Mouse (Mus musculus) embryonic facial prominence, embryonic 13.5 days (tissue): ENCODE data around the gene Mitf. TPM values are rescaled to one million over a fixed set of nuclear protein-coding genes. Genes with fewer than 3 reads are reported as not detected.

ENCODE experiments used
- ATAC-seq: fragments of 200-750 bp; cut with Nextera tagmentation; 2 replicates; pipeline ENCODE4 v1.8.0; 2017; ENCODE audit warnings: low read depth; ENCODE audit not compliant: insufficient number of reproducible peaks, insufficient read depth, low FRiP score, low TSS enrichment
- H3K27ac ChIP-seq: fragments of 300-500 bp; sonication (generic); 2 replicates; pipeline ENCODE4 v1.5.1; 2015; ENCODE audit warnings: moderate library complexity, mild to moderate bottlenecking, inconsistent platforms
- H3K27me3 ChIP-seq: fragments of 300-500 bp; sonication (generic); 2 replicates; pipeline ENCODE4 v1.6.1; 2015; ENCODE audit warnings: mild to moderate bottlenecking, inconsistent platforms
- H3K36me3 ChIP-seq: fragments of 300-500 bp; sonication (generic); 2 replicates; pipeline ENCODE4 v1.6.1; 2015; ENCODE audit warnings: mild to moderate bottlenecking, inconsistent platforms
- H3K4me1 ChIP-seq: fragments of 300-500 bp; sonication (generic); 2 replicates; pipeline ENCODE4 v1.6.1; 2015; ENCODE audit warnings: inconsistent platforms
- H3K4me2 ChIP-seq: fragments of 300-500 bp; sonication (generic); 2 replicates; pipeline ENCODE4 v1.6.1; 2015; ENCODE audit warnings: moderate library complexity, mild to moderate bottlenecking, inconsistent platforms
- H3K4me3 ChIP-seq: fragments of 300-500 bp; sonication (generic); 2 replicates; pipeline ENCODE4 v1.5.1; 2015; ENCODE audit warnings: mild to moderate bottlenecking, inconsistent platforms
- H3K9ac ChIP-seq: fragments of 300-500 bp; sonication (generic); 2 replicates; pipeline ENCODE4 v1.6.1; 2015; ENCODE audit warnings: mild to moderate bottlenecking, inconsistent platforms
- H3K9me3 ChIP-seq: fragments of 300-500 bp; sonication (generic); 2 replicates; pipeline ENCODE4 v1.6.1; 2016; ENCODE audit warnings: inconsistent platforms
- WGBS: fragments of 180-500 bp; shearing (Covaris S2); methylation state at CpG from one replicate; pipeline ENCODE4 v1.1.7; 2015; ENCODE audit warnings: mixed read lengths; 5-methylcytosine and 5-hydroxymethylcytosine counted together
- polyA plus RNA-seq: library from polyadenylated mRNA; unstranded; fragments of >200 nt; fragmentation: Nextera tagmentation; extraction: Ambion mirVana; gene quantifications from 2 replicates; pipeline ENCODE4 v1.2.1, GENCODE M21; 2015

Mitf gene
- polyA plus RNA-seq, 1 experiment from 2014 or later, result 2.5 TPM

DNA sequence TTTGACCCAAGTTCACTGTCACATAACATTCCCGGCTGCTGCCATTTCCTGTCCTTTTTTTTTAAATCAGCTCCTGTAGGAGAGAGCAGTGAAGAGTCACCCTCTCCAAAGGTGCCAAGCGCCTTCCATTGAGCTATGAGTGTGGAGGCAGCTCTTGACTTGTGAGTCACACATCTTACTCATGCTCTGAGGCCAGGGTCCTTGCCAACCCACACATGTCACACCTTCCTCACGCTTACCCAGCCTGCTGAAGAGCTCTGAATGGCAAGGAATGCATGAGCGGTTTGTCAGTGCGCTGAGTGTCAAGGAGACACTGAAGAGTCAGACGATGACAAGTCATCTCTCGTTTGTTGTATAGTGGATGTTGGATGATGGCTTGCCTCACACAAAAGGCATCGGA lies 146.0 kb downstream of the Mitf start:
- H3K4me1 ChIP-seq, result 0 out of 2 replicates have a peak, but pooled peaks cover 2% of the 10 kb centered on the region
- no peak for ATAC-seq

DNA sequence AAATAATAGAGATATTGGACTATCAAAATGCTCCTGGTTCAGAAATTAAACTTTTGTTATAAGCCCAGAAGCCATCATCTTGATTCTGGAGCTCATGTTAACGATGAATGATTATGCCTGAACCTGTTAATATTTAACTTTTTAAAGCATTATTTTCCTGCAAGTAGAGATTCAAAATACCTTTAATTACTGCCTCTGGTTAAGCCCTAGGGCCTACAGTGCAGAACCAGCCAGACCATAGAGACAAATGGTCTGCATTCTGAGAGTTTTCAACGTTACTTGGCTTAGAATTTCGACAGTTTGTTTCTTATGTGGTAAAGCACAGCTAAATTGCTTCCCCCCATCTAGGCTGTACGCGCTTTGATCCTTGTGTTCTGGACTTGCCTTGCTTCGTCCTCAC lies 149.3 kb downstream of the Mitf start:
- no peak overlapping the region for H3K4me3 ChIP-seq
- H3K27me3 ChIP-seq, result no peaks in the 10 kb centered on the region
- 68% methylated on average over 6 of the region's 6 CpGs for WGBS
- H3K9ac ChIP-seq, result no peak overlapping the region
- no peak for ATAC-seq
- no peaks in the 10 kb centered on the region for H3K4me1 ChIP-seq
- no peaks in the 10 kb centered on the region for H3K36me3 ChIP-seq
- H3K9me3 ChIP-seq, result no peaks in the 10 kb centered on the region
- no peak overlapping the region for H3K27ac ChIP-seq
- H3K4me2 ChIP-seq, result no peak overlapping the region

More for the DNA sequence above, 146.0 kb downstream of the Mitf start:
- no peak overlapping the region for H3K4me3 ChIP-seq
- WGBS, result 85% methylated on average over 8 of the region's 8 CpGs
- no peaks in the 10 kb centered on the region for H3K27me3 ChIP-seq
- H3K27ac ChIP-seq, result no peak overlapping the region
- no peaks in the 10 kb centered on the region for H3K9me3 ChIP-seq
- H3K4me2 ChIP-seq, result no peak overlapping the region
- no peak overlapping the region for H3K9ac ChIP-seq
- no peaks in the 10 kb centered on the region for H3K36me3 ChIP-seq

DNA sequence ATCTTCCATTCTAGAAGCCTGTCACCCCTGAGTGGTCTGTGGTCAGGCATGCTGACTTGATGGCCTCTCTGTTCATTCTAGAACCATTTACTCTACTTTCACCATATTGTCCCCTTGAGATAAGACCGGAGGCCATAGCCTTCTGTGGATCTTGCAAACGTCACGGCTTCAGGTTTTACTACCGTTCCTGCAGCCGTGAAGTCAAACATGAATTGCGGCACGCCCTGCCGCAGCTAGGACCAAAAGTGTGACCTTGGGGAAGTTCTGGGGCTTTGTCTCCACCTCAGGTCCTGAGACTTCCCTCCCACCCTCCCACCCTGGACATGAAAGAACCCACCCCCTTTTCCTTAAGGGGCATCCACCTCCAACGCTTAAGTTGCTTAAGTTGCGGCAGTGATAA lies 149.8 kb downstream of the Mitf start:
- no peaks in the 10 kb centered on the region for H3K36me3 ChIP-seq
- H3K9me3 ChIP-seq, result no peaks in the 10 kb centered on the region
- ATAC-seq, result no peak
- no peaks in the 10 kb centered on the region for H3K27me3 ChIP-seq
- no peak overlapping the region for H3K4me3 ChIP-seq
- 96% methylated on average over 10 of the region's 10 CpGs for WGBS
- no peak overlapping the region for H3K4me2 ChIP-seq
- H3K27ac ChIP-seq, result no peak overlapping the region
- no peak overlapping the region for H3K9ac ChIP-seq
- H3K4me1 ChIP-seq, result no peaks in the 10 kb centered on the region

DNA sequence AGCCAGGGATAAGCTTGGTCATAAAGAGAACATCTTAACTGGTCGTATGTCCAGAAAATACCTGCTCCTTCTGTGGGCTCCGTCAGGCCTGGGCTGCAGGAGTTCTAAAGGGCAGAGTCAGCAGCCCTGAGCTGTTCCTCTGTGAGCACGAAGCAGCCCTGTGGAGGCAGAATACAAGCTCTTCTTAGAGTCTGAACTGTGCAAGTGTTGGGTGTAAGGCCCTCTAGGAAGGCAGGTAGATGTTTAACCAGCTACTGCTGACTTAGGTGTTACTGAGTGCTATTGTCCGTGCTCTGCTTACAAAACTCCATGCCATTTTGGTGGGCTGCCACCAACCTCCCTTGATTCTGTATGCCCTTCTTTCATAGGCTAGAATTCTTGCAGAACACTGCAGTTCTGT lies 151.4 kb downstream of the Mitf start:
- no peak overlapping the region for H3K27ac ChIP-seq
- no peaks in the 10 kb centered on the region for H3K36me3 ChIP-seq
- H3K27me3 ChIP-seq, result no peaks in the 10 kb centered on the region
- 80% methylated on average over 4 of the region's 4 CpGs for WGBS
- no peak overlapping the region for H3K4me3 ChIP-seq
- ATAC-seq, result no peak
- no peak overlapping the region for H3K4me2 ChIP-seq
- H3K4me1 ChIP-seq, result no peaks in the 10 kb centered on the region
- H3K9me3 ChIP-seq, result no peaks in the 10 kb centered on the region
- no peak overlapping the region for H3K9ac ChIP-seq

DNA sequence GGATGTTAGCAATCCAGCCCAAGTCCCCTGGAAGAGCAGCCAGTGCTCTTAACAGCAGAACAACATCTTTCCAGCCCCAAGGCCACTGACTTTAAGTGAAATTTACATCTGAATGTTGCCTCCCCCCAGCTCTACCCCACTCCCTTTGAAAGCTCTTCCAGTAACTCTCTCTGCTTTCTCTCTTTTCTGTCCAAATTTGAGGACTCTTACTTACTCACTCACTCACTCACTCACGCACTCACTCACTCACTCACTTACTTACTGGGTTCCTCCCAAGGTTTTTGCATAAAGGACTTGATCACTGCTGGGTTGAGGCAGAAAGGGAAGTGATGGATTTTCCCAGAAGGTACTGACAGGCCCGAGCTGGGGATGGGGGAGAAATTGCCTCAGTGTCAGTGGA lies 154.9 kb downstream of the Mitf start:
- ATAC-seq, result no peak
- Histone ChIP-seq H3K36me3 (no peaks in the 10 kb centered on the region), H3K4me2 (no peak overlapping the region), H3K27me3 (no peaks in the 10 kb centered on the region), H3K9ac (no peak overlapping the region), H3K9me3 (no peaks in the 10 kb centered on the region), H3K4me3 (no peak overlapping the region), H3K27ac (no peak overlapping the region), H3K4me1 (no peaks in the 10 kb centered on the region)
- WGBS, result 34% methylated on average over 2 of the region's 2 CpGs

DNA sequence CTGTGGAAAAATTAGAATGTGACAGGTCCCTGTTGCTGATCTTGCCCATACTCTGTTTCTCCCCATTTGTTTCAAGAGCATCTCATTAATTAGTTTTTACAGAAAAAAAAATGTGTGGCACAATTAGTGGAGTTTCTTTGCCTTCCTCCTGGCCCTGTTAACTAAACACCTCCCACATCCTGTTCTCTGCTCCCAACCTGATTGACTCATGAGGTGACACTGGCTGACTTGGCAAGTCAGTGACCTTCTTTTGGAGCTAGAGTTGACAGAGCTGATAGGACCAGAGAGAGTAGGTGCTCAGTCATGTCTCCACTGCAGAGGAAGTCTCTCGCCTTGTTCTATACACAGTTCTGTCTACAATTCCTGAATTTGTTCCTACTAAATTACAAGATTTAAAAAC lies 155.5 kb downstream of the Mitf start:
- Histone ChIP-seq H3K9ac (no peak overlapping the region), H3K9me3 (no peaks in the 10 kb centered on the region), H3K27me3 (no peaks in the 10 kb centered on the region), H3K4me3 (no peak overlapping the region), H3K4me1 (no peaks in the 10 kb centered on the region), H3K4me2 (no peak overlapping the region), H3K27ac (no peak overlapping the region), H3K36me3 (no peaks in the 10 kb centered on the region)
- ATAC-seq, result no peak
- 76% methylated on average over 1 of the region's 1 CpGs for WGBS

DNA sequence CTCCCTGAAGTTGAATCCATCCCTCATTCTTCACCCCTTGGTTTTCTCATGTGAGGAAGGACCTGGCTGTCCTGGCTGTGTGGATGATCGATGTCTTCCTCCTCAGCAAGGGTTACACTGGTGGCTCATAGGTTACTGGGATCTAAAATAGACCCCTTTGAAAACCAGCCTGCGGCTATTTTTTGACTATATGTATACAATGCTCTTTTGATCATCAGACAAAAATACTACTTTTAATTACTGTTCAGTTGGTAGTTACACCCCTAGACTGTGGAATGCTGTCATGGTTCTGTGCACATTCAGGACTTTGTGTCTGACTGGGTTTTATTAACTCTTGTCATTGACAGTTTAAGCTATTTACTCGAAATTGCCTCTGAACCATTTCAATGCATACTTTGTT lies 157.9 kb downstream of the Mitf start:
- WGBS, result 58% methylated on average over 3 of the region's 3 CpGs

DNA sequence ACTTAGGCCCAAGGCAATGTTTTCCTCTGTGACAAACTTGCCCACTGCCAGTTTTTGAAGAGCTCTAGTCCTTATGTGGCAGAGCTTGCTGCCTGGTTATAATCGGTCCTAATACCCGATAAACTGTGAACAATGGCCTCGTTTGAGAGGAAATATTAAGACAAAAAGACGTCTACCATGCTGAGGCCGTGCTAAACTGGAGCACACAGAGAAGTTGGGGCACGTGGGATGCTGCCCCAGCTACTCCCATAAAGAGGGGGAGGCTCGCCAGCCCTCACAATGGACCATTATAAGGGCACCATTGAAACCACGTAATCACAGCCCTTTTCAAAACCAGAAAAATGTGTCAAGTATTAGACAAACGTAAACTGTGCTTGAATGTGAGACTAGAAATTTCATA lies 174.8 kb downstream of the Mitf start:
- no peak for ATAC-seq
- WGBS, result 43% methylated on average over 9 of the region's 9 CpGs
- no peaks in the 10 kb centered on the region for H3K27me3 ChIP-seq
- no peaks in the 10 kb centered on the region for H3K36me3 ChIP-seq
- H3K4me2 ChIP-seq, result no peak overlapping the region
- no peak overlapping the region for H3K4me3 ChIP-seq
- no peaks in the 10 kb centered on the region for H3K9me3 ChIP-seq
- H3K4me1 ChIP-seq, result no peaks in the 10 kb centered on the region
- H3K9ac ChIP-seq, result no peak overlapping the region
- H3K27ac ChIP-seq, result no peak overlapping the region

More for the DNA sequence above, 157.9 kb downstream of the Mitf start:
- no peak overlapping the region for H3K27ac ChIP-seq
- H3K9ac ChIP-seq, result no peak overlapping the region
- ATAC-seq, result no peak
- H3K4me2 ChIP-seq, result no peak overlapping the region
- no peaks in the 10 kb centered on the region for H3K9me3 ChIP-seq
- H3K4me1 ChIP-seq, result no peaks in the 10 kb centered on the region
- no peaks in the 10 kb centered on the region for H3K27me3 ChIP-seq
- no peaks in the 10 kb centered on the region for H3K36me3 ChIP-seq
- no peak overlapping the region for H3K4me3 ChIP-seq

DNA sequence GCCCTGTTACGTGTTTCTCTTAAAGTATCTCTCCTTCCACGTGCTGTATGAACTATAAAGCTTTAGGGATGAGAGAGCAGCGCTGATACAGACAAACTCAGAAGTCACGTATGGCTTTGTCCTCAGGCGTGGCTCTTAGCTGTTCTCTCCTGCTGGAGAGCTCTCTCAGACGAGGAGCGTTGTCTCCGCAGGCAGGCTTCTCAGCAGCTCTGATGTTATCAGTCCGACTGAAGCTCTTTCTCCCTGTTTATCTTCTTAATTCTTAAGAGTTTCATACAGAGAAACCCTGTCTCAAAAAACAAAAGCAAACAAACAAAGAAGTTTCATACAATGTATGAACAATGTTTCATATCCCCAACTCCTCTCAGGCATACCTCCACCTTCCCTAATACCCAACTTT lies 178.8 kb downstream of the Mitf start:
- Histone ChIP-seq H3K4me2 (no peak overlapping the region), H3K9me3 (no peaks in the 10 kb centered on the region), H3K36me3 (no peaks in the 10 kb centered on the region), H3K27ac (no peak overlapping the region), H3K9ac (no peak overlapping the region), H3K4me1 (no peaks in the 10 kb centered on the region), H3K4me3 (no peak overlapping the region), H3K27me3 (no peaks in the 10 kb centered on the region)
- 54% methylated on average over 9 of the region's 9 CpGs for WGBS
- no peak for ATAC-seq

DNA sequence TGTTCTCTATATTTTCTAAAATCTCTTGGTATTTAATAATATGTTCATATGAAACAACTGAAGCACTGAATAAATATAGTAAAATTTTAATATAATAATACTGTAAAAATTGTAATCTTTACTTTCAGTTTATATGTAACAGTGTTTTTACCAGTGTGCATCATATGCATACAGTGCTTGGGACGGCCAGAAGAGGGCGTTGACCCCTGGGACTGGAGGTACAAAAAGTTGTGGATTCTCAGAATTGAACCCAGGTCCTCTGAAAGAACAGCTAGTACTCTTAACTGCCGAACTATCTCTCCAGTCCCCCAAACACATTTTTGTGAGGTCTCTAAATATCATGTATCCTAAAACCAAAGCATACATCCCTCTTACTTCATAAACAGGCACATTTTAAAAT lies 179.6 kb downstream of the Mitf start:
- Histone ChIP-seq H3K27ac (no peak overlapping the region), H3K4me2 (no peak overlapping the region), H3K9me3 (no peaks in the 10 kb centered on the region), H3K4me1 (no peaks in the 10 kb centered on the region), H3K4me3 (no peak overlapping the region), H3K9ac (no peak overlapping the region), H3K36me3 (no peaks in the 10 kb centered on the region), H3K27me3 (no peaks in the 10 kb centered on the region)
- ATAC-seq, result no peak
- 80% methylated on average over 3 of the region's 3 CpGs for WGBS

DNA sequence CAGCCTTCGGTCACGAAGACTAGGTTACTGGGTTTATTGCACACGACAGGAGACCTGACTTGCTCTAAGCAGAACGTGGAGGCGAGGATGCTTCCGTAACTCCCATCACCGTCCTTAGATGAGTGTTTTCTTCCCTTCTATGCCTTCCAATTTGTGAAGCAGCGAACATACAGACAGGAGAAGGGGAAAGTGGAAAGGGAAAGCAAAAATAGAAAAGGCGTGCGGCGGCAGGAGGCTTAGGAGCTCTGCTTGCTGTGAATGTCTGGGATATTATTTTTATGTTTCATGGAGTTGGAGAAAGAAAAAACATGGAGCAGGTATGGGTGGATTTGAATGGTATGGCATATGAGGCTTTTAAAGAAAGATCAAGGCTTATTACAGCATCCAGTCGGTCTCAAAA lies 186.7 kb downstream of the Mitf start:
- H3K9me3 ChIP-seq, result no peaks in the 10 kb centered on the region
- WGBS, result 91% methylated on average over 12 of the region's 12 CpGs
- no peak overlapping the region for H3K4me2 ChIP-seq
- H3K9ac ChIP-seq, result no peak overlapping the region
- no peak for ATAC-seq
- H3K27ac ChIP-seq, result no peak overlapping the region
- no peaks in the 10 kb centered on the region for H3K36me3 ChIP-seq
- H3K4me3 ChIP-seq, result no peak overlapping the region
- H3K27me3 ChIP-seq, result no peaks in the 10 kb centered on the region
- H3K4me1 ChIP-seq, result no peaks in the 10 kb centered on the region

DNA sequence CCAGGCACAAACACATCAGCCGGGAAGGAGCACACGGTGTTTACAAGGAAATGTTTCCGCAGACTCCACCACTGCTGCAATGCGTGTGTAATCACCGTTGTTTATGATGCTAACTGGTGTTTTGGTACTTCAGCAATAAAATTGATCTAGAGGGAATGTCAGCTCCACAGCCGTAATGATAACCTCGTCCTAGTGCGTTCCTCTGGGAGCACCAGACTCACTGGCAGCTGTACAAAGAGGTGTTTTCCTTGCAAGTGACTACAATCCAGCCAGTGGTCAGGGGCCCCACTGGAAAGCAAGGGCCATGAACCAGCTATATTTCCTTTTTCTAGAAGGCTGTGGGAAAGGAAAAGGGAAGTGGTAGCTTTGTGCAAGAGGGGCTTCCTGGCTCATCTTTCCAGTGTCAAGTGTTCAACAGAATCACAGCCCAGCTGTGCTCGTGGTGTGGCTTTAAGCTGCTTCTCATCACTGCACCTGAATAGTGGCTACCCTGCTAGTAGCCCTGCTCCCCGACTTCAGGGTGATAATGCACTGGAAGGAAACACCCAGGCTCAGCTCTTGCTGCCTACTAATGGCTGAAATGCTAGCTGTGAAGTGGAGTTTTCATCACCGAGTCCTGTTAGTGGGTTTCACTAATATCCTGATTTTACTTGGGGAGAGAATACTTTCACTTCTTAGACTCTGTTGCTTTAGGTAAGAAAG lies 188.9 kb downstream of the Mitf start:
- no peaks in the 10 kb centered on the region for H3K4me1 ChIP-seq
- H3K27ac ChIP-seq, result no peak overlapping the region
- no peaks in the 10 kb centered on the region for H3K9me3 ChIP-seq
- WGBS, result 71% methylated on average over 11 of the region's 11 CpGs
- ATAC-seq, result no peak
- no peak overlapping the region for H3K9ac ChIP-seq
- H3K4me2 ChIP-seq, result no peak overlapping the region
- H3K27me3 ChIP-seq, result no peaks in the 10 kb centered on the region; the same call in 1 of the 2 replicates
- no peaks in the 10 kb centered on the region for H3K36me3 ChIP-seq
- H3K4me3 ChIP-seq, result no peak overlapping the region
